Mouse (Mus musculus) layer of hippocampus, adult 2 months (tissue): Measurements from ENCODE around the gene Tmem216. TPM values are rescaled to one million over a fixed set of nuclear protein-coding genes. Genes with fewer than 3 reads are reported as not detected.
A peak's percentile ranks its signal among the peaks of the same experiment; 100 is the strongest.

Source experiments
- DNase-seq, 2 experiments: peaks; one replicate each; pipeline ENCODE4 v3.0.0; 2022; ENCODE audit warnings: low spot score in 2 of 2
- H3K27ac ChIP-seq: fragments of 200-600 bp; 2 replicates; pipeline ENCODE4 v1.8.1; 2022
- H3K4me3 ChIP-seq: fragments of 200-600 bp; 2 replicates; pipeline ENCODE4 v1.8.1; 2022; ENCODE audit warnings: mild to moderate bottlenecking
- CTCF ChIP-seq: fragments of 200-600 bp; conservative IDR thresholded peaks from 2 replicates; pipeline ENCODE4 v1.8.1; 2022; ENCODE audit warnings: antibody characterized with exemption, mild to moderate bottlenecking, moderate library complexity
- total RNA-seq, 2 experiments: library from RNA; stranded (reverse); gene quantifications; 2 replicates each; pipeline ENCODE4 v1.2.3; 2021

Tmem216 gene
- total RNA-seq, 2 experiments from 2014 or later = 10.8 to 11.4 TPM

DNA sequence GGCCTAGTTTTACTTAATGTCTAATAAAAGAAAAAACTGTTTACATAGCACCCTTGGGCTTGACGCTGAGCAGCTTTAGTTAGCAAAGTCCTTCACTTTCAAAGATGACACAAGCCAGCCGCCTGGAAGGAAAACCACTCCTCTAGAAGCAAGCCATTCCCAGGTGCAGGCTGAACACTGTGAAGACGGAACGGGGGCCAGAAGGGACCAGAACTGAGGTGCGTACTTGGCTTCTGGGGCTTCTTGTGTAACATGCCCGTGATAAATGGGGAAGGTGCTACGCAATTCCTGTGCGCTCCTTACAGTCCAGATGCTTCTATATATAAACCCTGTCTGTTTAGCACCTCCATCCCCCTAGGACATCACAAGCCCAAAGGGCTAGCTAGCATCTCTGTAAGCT is 55.5 kb downstream of the Tmem216 start:
- TF ChIP-seq CTCF = no peak
- H3K4me3 ChIP-seq = no peak overlapping the region
- DNase-seq = no peak
- H3K27ac ChIP-seq = no peak overlapping the region

DNA sequence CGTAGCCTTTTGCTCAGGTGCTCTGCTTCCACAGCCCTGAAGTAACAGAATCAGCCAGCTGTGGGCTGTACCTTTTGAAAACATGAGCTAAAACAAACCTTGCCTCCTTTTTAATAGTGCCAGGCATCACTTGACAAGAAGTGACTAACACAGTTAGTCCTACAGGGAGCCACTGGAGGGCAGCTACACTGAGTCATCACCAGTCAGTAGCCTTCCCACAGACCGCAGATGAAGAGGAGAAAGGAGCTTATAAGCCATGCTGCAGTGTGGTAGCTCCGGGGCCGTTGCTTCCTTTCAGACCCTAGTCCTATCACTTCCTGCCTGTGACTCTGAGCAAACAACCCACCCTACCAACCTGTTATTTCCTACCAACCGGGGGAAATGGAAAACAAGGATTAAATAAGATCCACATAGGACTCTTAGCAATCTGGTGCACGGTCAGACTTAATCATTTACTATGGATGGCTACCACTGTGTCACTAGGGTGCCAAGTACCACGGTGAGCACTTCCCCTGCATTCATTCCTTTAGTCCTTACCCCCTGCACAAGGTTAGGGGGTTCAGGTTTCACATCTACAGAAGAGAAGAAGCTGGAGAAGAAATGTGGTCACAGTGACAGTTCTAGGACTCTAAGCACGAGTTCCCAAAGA is 58.4 kb downstream of the Tmem216 start:
- Histone ChIP-seq H3K4me3 (no peak overlapping the region), H3K27ac (peak overlapping the region; percentile 33; the same call in 1 of the 2 replicates)
- DNase-seq = no peak
- TF ChIP-seq CTCF = peak; percentile 23; the same call in 1 of the 2 replicates

DNA sequence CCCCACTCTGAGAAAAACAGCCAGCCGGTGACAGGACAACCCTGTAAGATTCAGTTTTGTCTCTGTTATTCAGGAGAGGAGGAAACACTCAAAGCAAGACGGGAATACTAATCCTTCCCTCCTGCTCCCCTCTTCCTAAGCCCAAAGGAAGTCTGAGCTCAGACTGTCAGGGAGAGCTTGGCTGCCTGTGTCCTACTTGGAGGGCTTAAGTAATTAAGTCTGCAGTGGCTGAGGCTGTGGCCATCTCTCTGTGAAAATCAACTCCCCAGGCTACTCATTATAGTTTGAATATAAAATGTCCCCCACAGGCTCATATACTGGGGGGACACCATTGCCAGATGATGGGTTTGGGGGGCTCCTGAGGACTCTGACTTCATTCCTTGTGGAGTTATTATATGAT is 59.1 kb downstream of the Tmem216 start:
- no peak for DNase-seq
- H3K27ac ChIP-seq = peak overlapping the region; percentile 51; the same call in 1 of the 2 replicates
- no peak for TF ChIP-seq CTCF
- no peak overlapping the region for H3K4me3 ChIP-seq

DNA sequence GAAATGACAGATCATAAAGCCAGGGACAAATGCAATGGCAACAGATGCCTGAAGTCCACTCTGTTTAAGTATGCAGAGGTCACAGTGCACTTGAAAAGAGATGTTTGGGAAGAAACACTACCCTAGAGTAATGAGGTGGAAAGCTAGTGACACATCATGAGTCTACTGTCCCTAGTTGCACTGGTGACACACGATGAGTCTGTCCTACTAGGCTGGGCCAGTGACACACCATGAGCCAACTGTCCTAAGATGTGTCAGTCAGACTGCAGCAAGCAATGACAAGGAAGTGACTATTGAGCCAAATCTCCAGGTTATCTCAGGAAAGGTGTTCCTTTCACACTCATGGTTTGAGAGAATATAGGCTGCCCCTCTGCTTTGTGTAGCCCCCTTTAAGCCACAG is 60.4 kb downstream of the Tmem216 start:
- no peak overlapping the region for H3K27ac ChIP-seq
- no peak for DNase-seq
- H3K4me3 ChIP-seq = no peak overlapping the region
- TF ChIP-seq CTCF = no peak

DNA sequence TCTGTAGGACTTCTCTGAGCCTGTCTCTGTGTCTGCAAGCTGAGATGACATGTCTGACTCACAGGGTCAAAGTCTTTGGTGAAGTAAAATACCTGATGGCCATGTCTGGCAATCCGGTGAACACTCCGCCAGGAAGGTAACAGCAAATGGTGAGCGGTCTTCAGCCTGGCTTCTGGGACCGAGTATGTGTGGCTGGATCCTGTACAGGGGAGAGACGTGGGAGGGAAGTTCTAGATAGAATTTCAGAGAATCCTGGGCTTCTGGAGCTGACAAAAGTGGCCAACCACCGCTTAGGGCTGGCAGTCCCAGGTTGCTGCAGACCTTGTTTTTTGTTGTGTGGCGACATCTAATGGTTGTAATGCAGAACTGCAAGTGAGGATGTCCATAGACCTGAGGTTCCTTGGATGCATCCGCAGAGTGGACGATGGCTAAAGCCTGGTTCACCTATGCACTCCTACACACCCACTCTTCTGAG is 69.7 kb downstream of the Tmem216 start:
- H3K4me3 ChIP-seq = no peak overlapping the region
- peak; percentile 55 to 71 for DNase-seq
- H3K27ac ChIP-seq = no peak overlapping the region
- peak; percentile 93 for TF ChIP-seq CTCF

Other genes starting within 250 kb of the Tmem216 start
- gene Syt7, start 167.1 kb downstream of the Tmem216 start, total RNA-seq = 100 to 1,000 TPM; 315 to 321 TPM
- 10 to 100 TPM; 83.9 to 84.6 TPM for gene Lrrc10b, start 98.8 kb downstream of the Tmem216 start, total RNA-seq
- 1 to 10 TPM; 2.4 to 3.0 TPM for gene Ppp1r32, start 73.3 kb downstream of the Tmem216 start, total RNA-seq
- 10 to 100 TPM; 80.9 to 81.7 TPM for gene Cpsf7, start 31.0 kb downstream of the Tmem216 start, total RNA-seq
- 10 to 100 TPM; 53.4 to 63.0 TPM for gene Sdhaf2, start 30.1 kb downstream of the Tmem216 start, total RNA-seq
- gene Cyb561a3, start 20.9 kb upstream of the Tmem216 start, total RNA-seq = 10 to 100 TPM in 1 of 2 experiments, 1 to 10 TPM in 1; 9.1 to 11.1 TPM
- gene Tmem138, start 21.1 kb upstream of the Tmem216 start, total RNA-seq = 10 to 100 TPM; 12.2 to 12.8 TPM
- gene Ddb1, start 49.1 kb upstream of the Tmem216 start, total RNA-seq = 100 to 1,000 TPM; 194 to 210 TPM
- gene Tkfc, start 49.4 kb upstream of the Tmem216 start, total RNA-seq = 10 to 100 TPM; 16.5 to 19.1 TPM
- gene Vwce, start 78.0 kb upstream of the Tmem216 start, total RNA-seq = under 1 TPM; 0.39 to 0.72 TPM
- gene Pga5, start 121.8 kb upstream of the Tmem216 start, total RNA-seq = not detected
- 10 to 100 TPM; 21.7 to 22.4 TPM for gene Vps37c, start 132.5 kb upstream of the Tmem216 start, total RNA-seq
- gene Cd5, start 182.8 kb upstream of the Tmem216 start, total RNA-seq = not detected